Mouse (Mus musculus): Measurements from ENCODE around the gene Rcbtb2. TPM values are rescaled to one million over a fixed set of nuclear protein-coding genes. Genes with fewer than 3 reads are reported as not detected.
A peak's percentile ranks its signal among the peaks of the same experiment; 100 is the strongest.
"Not testable (repeated sequence)": the region's sequence is repeated elsewhere in the genome, so short reads cannot be mapped to it uniquely, and the experiment has no call there.

Gene Rcbtb2
- polyA plus RNA-seq, 1 experiment from 2014 or later, result 45.6 TPM

- H3K9ac ChIP-seq (replicated peaks; ENCODE audit: low read depth), result no peak overlapping the region
- ATAC-seq, result no peak
- TF ChIP-seq EP300 (IDR thresholded peaks at IDR 0.05) (no peak), CTCF (IDR thresholded peaks at IDR 0.05) (no peak)
Observed at GRCm38 (mm10) chr14:73112186-73112840, 10.5 kb upstream of the Rcbtb2 start.

DNA sequence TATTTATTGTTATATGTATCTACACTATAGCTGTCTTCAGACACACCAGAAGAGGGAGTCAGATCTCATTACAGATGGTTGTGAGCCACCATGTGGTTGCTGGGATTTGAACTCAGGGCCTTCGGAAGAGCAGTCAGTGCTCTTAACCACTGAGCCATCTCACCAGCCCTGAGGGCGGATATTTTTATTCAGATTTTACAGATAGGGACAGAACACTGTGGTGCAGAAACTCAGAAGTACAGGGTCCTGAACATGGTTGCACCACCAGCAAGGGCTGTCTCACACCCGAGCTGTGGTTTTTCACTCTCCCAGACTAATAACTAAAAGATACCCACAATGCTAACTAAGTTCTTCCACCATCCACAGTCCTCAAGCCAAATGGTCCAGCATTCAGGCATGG lies 7.9 kb upstream of the Rcbtb2 start:
- not testable (repeated sequence) for H3K4me3 ChIP-seq (ENCODE audit: low read depth, low read length); H3K27ac ChIP-seq (ENCODE audit: low read length); H3K9ac ChIP-seq (replicated peaks; ENCODE audit: low read depth); H3K4me1 ChIP-seq (ENCODE audit: insufficient read depth, low read depth, low read length); DNase-seq (ENCODE audit: low spot score); H3K4me2 ChIP-seq (replicated peaks; ENCODE audit: low read depth, low read length); H3K9me3 ChIP-seq (ENCODE audit: low read length); H3K36me3 ChIP-seq (ENCODE audit: insufficient read depth, low read length); H3K27me3 ChIP-seq (replicated peaks; ENCODE audit: insufficient read depth, low read length); ATAC-seq
- WGBS, result 93% methylated on average over 3 of the region's 3 CpGs

More at GRCm38 (mm10) chr14:73112186-73112840, 10.5 kb upstream of the Rcbtb2 start:
- H3K27ac ChIP-seq (ENCODE audit: low read length), result no peak overlapping the region
- H3K27me3 ChIP-seq (replicated peaks; ENCODE audit: insufficient read depth, low read length), result no peaks in the 10 kb centered on the region
- H3K4me3 ChIP-seq (ENCODE audit: low read depth, low read length), result no peak overlapping the region
- WGBS, result 45% methylated on average over 12 of the region's 12 CpGs
- H3K9me3 ChIP-seq (ENCODE audit: low read length), result no peaks in the 10 kb centered on the region
- no peak overlapping the region for H3K4me2 ChIP-seq (replicated peaks; ENCODE audit: low read depth, low read length)
- no peaks in the 10 kb centered on the region for H3K4me1 ChIP-seq (ENCODE audit: insufficient read depth, low read depth, low read length)
- H3K36me3 ChIP-seq (ENCODE audit: insufficient read depth, low read length), result no peaks in the 10 kb centered on the region
- DNase-seq (ENCODE audit: low spot score), result no peak

- H3K4me2 ChIP-seq (replicated peaks; ENCODE audit: low read depth, low read length), result no peak overlapping the region
- no peak overlapping the region for H3K27ac ChIP-seq (ENCODE audit: low read length)
- no peak for DNase-seq (ENCODE audit: low spot score)
- no peaks in the 10 kb centered on the region for H3K36me3 ChIP-seq (ENCODE audit: insufficient read depth, low read length)
- H3K9ac ChIP-seq (replicated peaks; ENCODE audit: low read depth), result no peak overlapping the region
- no peak for TF ChIP-seq EP300 (IDR thresholded peaks at IDR 0.05)
- TF ChIP-seq CTCF (IDR thresholded peaks at IDR 0.05), result no peak
- 70% methylated on average over 2 of the region's 2 CpGs for WGBS
- H3K4me3 ChIP-seq (ENCODE audit: low read depth, low read length), result no peak overlapping the region
- H3K9me3 ChIP-seq (ENCODE audit: low read length), result no peaks in the 10 kb centered on the region
- no peak for ATAC-seq
- no peaks in the 10 kb centered on the region for H3K27me3 ChIP-seq (replicated peaks; ENCODE audit: insufficient read depth, low read length)
- no peaks in the 10 kb centered on the region for H3K4me1 ChIP-seq (ENCODE audit: insufficient read depth, low read depth, low read length)
Observed at GRCm38 (mm10) chr14:73116301-73116700, 6.5 kb upstream of the Rcbtb2 start.

DNA sequence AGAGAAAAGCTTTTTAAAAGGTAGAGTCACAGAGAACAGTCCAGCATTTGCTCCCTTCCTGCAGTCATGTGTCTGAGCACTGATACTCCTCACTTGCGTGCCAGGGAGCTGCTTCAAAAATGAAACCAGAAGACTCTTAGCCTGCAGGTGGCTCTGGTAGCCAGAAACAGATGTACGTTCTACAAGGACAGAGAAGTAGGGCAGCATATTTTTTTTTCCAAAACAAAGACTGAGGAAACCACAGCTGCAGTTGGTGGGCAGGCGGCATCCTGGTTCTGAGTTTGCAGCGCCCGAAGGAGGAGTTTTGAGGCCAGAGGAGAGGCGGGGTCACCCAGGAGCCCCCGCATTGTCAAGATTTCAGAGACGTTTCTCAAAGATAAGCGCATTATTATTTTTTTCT lies 5.9 kb upstream of the Rcbtb2 start:
- H3K4me1 ChIP-seq (ENCODE audit: insufficient read depth, low read depth, low read length), result no peaks in the 10 kb centered on the region
- no peaks in the 10 kb centered on the region for H3K36me3 ChIP-seq (ENCODE audit: insufficient read depth, low read length)
- ATAC-seq, result peak; percentile 11; the same call in 1 of the 2 replicates
- TF ChIP-seq CTCF (IDR thresholded peaks at IDR 0.05) (peak; percentile 47), EP300 (IDR thresholded peaks at IDR 0.05) (no peak)
- no peak overlapping the region for H3K4me3 ChIP-seq (ENCODE audit: low read depth, low read length)
- H3K27ac ChIP-seq (ENCODE audit: low read length), result 0 out of 2 replicates have a peak overlapping the region, but pooled peaks have one; percentile 20
- no peaks in the 10 kb centered on the region for H3K9me3 ChIP-seq (ENCODE audit: low read length)
- H3K9ac ChIP-seq (replicated peaks; ENCODE audit: low read depth), result no peak overlapping the region
- DNase-seq (ENCODE audit: low spot score), result peak; percentile 58
- no peaks in the 10 kb centered on the region for H3K27me3 ChIP-seq (replicated peaks; ENCODE audit: insufficient read depth, low read length)
- H3K4me2 ChIP-seq (replicated peaks; ENCODE audit: low read depth, low read length), result peak overlapping the region; percentile 42
- 20% methylated on average over 9 of the region's 9 CpGs for WGBS

DNA sequence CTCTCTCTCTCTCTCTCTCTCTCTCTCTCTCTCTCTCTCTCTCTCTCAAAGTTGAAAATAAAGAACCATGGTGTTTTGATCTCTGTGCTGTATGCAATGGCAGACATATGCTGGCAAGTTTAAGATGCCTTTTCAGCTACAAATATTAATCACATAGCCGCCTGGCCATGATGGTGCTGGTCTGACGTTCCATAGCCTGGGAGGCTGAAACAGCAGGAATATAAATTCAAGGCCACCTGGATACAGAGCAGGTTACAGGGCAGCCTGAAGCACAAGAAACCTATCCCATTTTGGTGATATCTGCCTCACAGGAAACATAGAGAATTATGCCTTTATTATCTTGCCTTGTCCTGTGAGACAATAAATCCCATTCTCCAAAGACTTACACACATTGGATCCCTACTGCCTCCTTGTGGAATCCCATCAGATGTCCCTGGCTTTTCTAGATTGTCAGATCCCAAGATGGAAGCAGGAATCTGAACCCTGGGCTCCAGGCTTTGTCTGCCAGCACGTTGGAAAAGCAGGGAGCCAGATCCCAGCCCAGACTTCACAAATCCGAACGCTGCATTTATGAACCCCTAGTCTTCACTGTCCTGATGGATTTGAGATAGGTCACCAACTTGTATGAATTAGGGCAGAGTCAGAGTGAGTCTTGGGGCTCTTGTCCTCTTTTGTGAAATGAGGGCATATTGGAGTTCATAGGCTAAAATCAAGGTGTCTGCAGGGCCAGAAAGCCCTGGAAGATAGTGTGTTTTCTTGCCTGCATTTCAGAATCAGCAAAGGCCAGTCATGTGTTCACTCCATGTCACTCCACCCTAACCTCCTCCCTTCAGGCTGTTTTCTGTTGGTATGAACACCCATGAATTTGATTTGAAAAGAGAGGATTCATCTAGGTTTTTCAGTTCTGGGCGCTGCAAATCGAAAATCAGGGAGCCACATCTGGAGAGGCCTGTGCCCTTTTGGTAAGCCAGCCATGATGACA lies 5.1 kb upstream of the Rcbtb2 start:
- no peaks in the 10 kb centered on the region for H3K36me3 ChIP-seq (ENCODE audit: insufficient read depth, low read length)
- no peak overlapping the region for H3K9ac ChIP-seq (replicated peaks; ENCODE audit: low read depth)
- TF ChIP-seq EP300 (IDR thresholded peaks at IDR 0.05) (no peak), CTCF (IDR thresholded peaks at IDR 0.05) (peak; percentile 57)
- no peaks in the 10 kb centered on the region for H3K4me1 ChIP-seq (ENCODE audit: insufficient read depth, low read depth, low read length)
- peak overlapping the region; percentile 42 for H3K4me2 ChIP-seq (replicated peaks; ENCODE audit: low read depth, low read length)
- DNase-seq (ENCODE audit: low spot score), result no peak
- no peaks in the 10 kb centered on the region for H3K9me3 ChIP-seq (ENCODE audit: low read length)
- H3K27ac ChIP-seq (ENCODE audit: low read length), result no peak overlapping the region
- 73% methylated on average over 7 of the region's 7 CpGs for WGBS
- no peaks in the 10 kb centered on the region for H3K27me3 ChIP-seq (replicated peaks; ENCODE audit: insufficient read depth, low read length)
- no peak overlapping the region for H3K4me3 ChIP-seq (ENCODE audit: low read depth, low read length)
- no peak for ATAC-seq

Measured in lung, postnatal 0 days (tissue).